Mouse (Mus musculus): Measurements from ENCODE around the gene S1pr4.

S1pr4 gene

GRCm38 (mm10) chr10:81493601-81494220 lies 6.2 kb downstream of the S1pr4 start:
- DNase-seq (ENCODE audit: low spot score) = no peak

- DNase-seq (ENCODE audit: low spot score) = no peak
These were observed 7.2 kb downstream of the S1pr4 start for GRCm38 (mm10) chr10:81492606-81493240.

- no peak for DNase-seq (ENCODE audit: low spot score)
These were observed 8.9 kb downstream of the S1pr4 start for GRCm38 (mm10) chr10:81491018-81491417.

GRCm38 (mm10) chr10:81489941-81490340 lies 10.0 kb downstream of the S1pr4 start:
- no peak for DNase-seq (ENCODE audit: low spot score)

GRCm38 (mm10) chr10:81488081-81488480 lies 11.9 kb downstream of the S1pr4 start:
- DNase-seq (ENCODE audit: low spot score) = no peak

GRCm38 (mm10) chr10:81486496-81486895 lies 13.4 kb downstream of the S1pr4 start:
- no peak for DNase-seq (ENCODE audit: low spot score)

GRCm38 (mm10) chr10:81485479-81486018 lies 14.4 kb downstream of the S1pr4 start:
- DNase-seq (ENCODE audit: low spot score) = no peak

GRCm38 (mm10) chr10:81485060-81485449 lies 14.9 kb downstream of the S1pr4 start:
- DNase-seq (ENCODE audit: low spot score) = no peak

GRCm38 (mm10) chr10:81484441-81485059 lies 15.4 kb downstream of the S1pr4 start:
- no peak for DNase-seq (ENCODE audit: low spot score)

- no peak for DNase-seq (ENCODE audit: low spot score)
These were observed 15.9 kb downstream of the S1pr4 start for GRCm38 (mm10) chr10:81483983-81484382.

- DNase-seq (ENCODE audit: low spot score) = no peak
These were observed 17.4 kb downstream of the S1pr4 start, which contains the start of gene Celf5 for GRCm38 (mm10) chr10:81482533-81482889. Gene Celf5, minus strand, starts transcription at chr10:81482709.

- DNase-seq (ENCODE audit: low spot score) = no peak
These were observed 18.1 kb downstream of the S1pr4 start for GRCm38 (mm10) chr10:81481605-81482532.

- DNase-seq (ENCODE audit: low spot score) = no peak
These were observed 25.5 kb downstream of the S1pr4 start for GRCm38 (mm10) chr10:81474461-81474860.

GRCm38 (mm10) chr10:81473003-81473451 lies 26.9 kb downstream of the S1pr4 start:
- no peak for DNase-seq (ENCODE audit: low spot score)

GRCm38 (mm10) chr10:81472403-81473002 lies 27.4 kb downstream of the S1pr4 start:
- no peak for DNase-seq (ENCODE audit: low spot score)

GRCm38 (mm10) chr10:81470454-81470853 lies 29.5 kb downstream of the S1pr4 start:
- DNase-seq (ENCODE audit: low spot score) = no peak

- no peak for DNase-seq (ENCODE audit: low spot score)
These were observed 30.7 kb downstream of the S1pr4 start for GRCm38 (mm10) chr10:81469253-81469652.

- DNase-seq (ENCODE audit: low spot score) = no peak
These were observed 32.2 kb downstream of the S1pr4 start for GRCm38 (mm10) chr10:81467670-81468235.

- DNase-seq (ENCODE audit: low spot score) = no peak
These were observed 33.1 kb downstream of the S1pr4 start for GRCm38 (mm10) chr10:81466881-81467280.

- DNase-seq (ENCODE audit: low spot score) = no peak
These were observed 33.9 kb downstream of the S1pr4 start for GRCm38 (mm10) chr10:81466066-81466465.

GRCm38 (mm10) chr10:81465265-81465645 lies 34.7 kb downstream of the S1pr4 start:
- no peak for DNase-seq (ENCODE audit: low spot score)

Measured in ovary, adult 18-20 months (tissue).